Mouse (Mus musculus): ENCODE results near the gene Stox2. TPM values are rescaled to one million over a fixed set of nuclear protein-coding genes. Genes with fewer than 3 reads are reported as not detected.
A peak's percentile ranks its signal among the peaks of the same experiment; 100 is the strongest.

Stox2 gene
- polyA plus RNA-seq, 1 experiment from 2014 or later: 25.1 TPM

GRCm38 (mm10) chr8:47240871-47241270, 205.3 kb downstream of the Stox2 start:
- H3K4me1 ChIP-seq: peaks cover 91% of the 10 kb centered on the region
- peak overlapping the region; percentile 89 for H3K27ac ChIP-seq
- 48% methylated on average over 4 of the region's 4 CpGs for WGBS

GRCm38 (mm10) chr8:47240266-47240665, 205.9 kb downstream of the Stox2 start:
- Histone ChIP-seq H3K36me3 (replicated peaks) (no peaks in the 10 kb centered on the region), H3K4me1 (peaks cover 88% of the 10 kb centered on the region), H3K27ac (peak overlapping the region; percentile 89), H3K9me3 (no peaks in the 10 kb centered on the region), H3K27me3 (ENCODE audit: poor library complexity, severe bottlenecking) (no peaks in the 10 kb centered on the region), H3K4me3 (peak overlapping the region; percentile 41)
- 34% methylated on average over 7 of the region's 7 CpGs for WGBS
- no peak for DNase-seq (ENCODE audit: extremely low spot score, low spot score)

More at GRCm38 (mm10) chr8:47240871-47241270, 205.3 kb downstream of the Stox2 start:
- DNase-seq (ENCODE audit: extremely low spot score, low spot score): no peak
- H3K27me3 ChIP-seq (ENCODE audit: poor library complexity, severe bottlenecking): no peaks in the 10 kb centered on the region
- H3K4me3 ChIP-seq: peak overlapping the region; percentile 41
- no peaks in the 10 kb centered on the region for H3K36me3 ChIP-seq (replicated peaks)
- no peaks in the 10 kb centered on the region for H3K9me3 ChIP-seq

GRCm38 (mm10) chr8:47232081-47232480, 214.1 kb downstream of the Stox2 start:
- Histone ChIP-seq H3K36me3 (replicated peaks) (peaks cover 7% of the 10 kb centered on the region; the same call in 1 of the 2 replicates), H3K27me3 (ENCODE audit: poor library complexity, severe bottlenecking) (no peaks in the 10 kb centered on the region), H3K4me1 (peaks cover 38% of the 10 kb centered on the region), H3K27ac (0 out of 2 replicates have a peak overlapping the region, but pooled peaks have one; percentile 16), H3K9me3 (no peaks in the 10 kb centered on the region), H3K4me3 (no peak overlapping the region)
- WGBS: 46% methylated on average over 3 of the region's 3 CpGs
- no peak for DNase-seq (ENCODE audit: extremely low spot score, low spot score)

GRCm38 (mm10) chr8:47230057-47230456, 216.1 kb downstream of the Stox2 start:
- DNase-seq (ENCODE audit: extremely low spot score, low spot score): no peak
- Histone ChIP-seq H3K36me3 (replicated peaks) (peaks cover 14% of the 10 kb centered on the region), H3K27me3 (ENCODE audit: poor library complexity, severe bottlenecking) (no peaks in the 10 kb centered on the region), H3K9me3 (no peaks in the 10 kb centered on the region), H3K4me3 (no peak overlapping the region), H3K4me1 (peaks cover 30% of the 10 kb centered on the region), H3K27ac (no peak overlapping the region)
- 92% methylated on average over 5 of the region's 5 CpGs for WGBS

- Histone ChIP-seq H3K27ac (no peak overlapping the region), H3K4me1 (peaks cover 60% of the 10 kb centered on the region), H3K27me3 (ENCODE audit: poor library complexity, severe bottlenecking) (no peaks in the 10 kb centered on the region), H3K9me3 (no peaks in the 10 kb centered on the region), H3K36me3 (replicated peaks) (peaks cover 20% of the 10 kb centered on the region), H3K4me3 (no peak overlapping the region)
- no peak for DNase-seq (ENCODE audit: extremely low spot score, low spot score)
- WGBS: 80% methylated on average over 5 of the region's 5 CpGs
Observed at GRCm38 (mm10) chr8:47221851-47222250, 224.3 kb downstream of the Stox2 start.

GRCm38 (mm10) chr8:47221191-47221590, 225.0 kb downstream of the Stox2 start:
- H3K27ac ChIP-seq: no peak overlapping the region
- no peaks in the 10 kb centered on the region for H3K9me3 ChIP-seq
- H3K4me3 ChIP-seq: no peak overlapping the region
- no peak for DNase-seq (ENCODE audit: extremely low spot score, low spot score)
- peaks cover 64% of the 10 kb centered on the region for H3K4me1 ChIP-seq
- 89% methylated on average over 10 of the region's 10 CpGs for WGBS
- peaks cover 20% of the 10 kb centered on the region for H3K36me3 ChIP-seq (replicated peaks)
- H3K27me3 ChIP-seq (ENCODE audit: poor library complexity, severe bottlenecking): no peaks in the 10 kb centered on the region

GRCm38 (mm10) chr8:47220390-47220789, 225.8 kb downstream of the Stox2 start:
- WGBS: 62% methylated on average over 5 of the region's 5 CpGs
- Histone ChIP-seq H3K4me3 (no peak overlapping the region), H3K27me3 (ENCODE audit: poor library complexity, severe bottlenecking) (no peaks in the 10 kb centered on the region), H3K9me3 (no peaks in the 10 kb centered on the region), H3K27ac (no peak overlapping the region), H3K4me1 (peaks cover 60% of the 10 kb centered on the region), H3K36me3 (replicated peaks) (peaks cover 14% of the 10 kb centered on the region)
- no peak for DNase-seq (ENCODE audit: extremely low spot score, low spot score)

GRCm38 (mm10) chr8:47218536-47218935, 227.6 kb downstream of the Stox2 start:
- H3K27me3 ChIP-seq (ENCODE audit: poor library complexity, severe bottlenecking): no peaks in the 10 kb centered on the region
- no peak overlapping the region for H3K4me3 ChIP-seq
- H3K9me3 ChIP-seq: no peaks in the 10 kb centered on the region
- peaks cover 7% of the 10 kb centered on the region for H3K36me3 ChIP-seq (replicated peaks)
- H3K4me1 ChIP-seq: peaks cover 54% of the 10 kb centered on the region
- 40% methylated on average over 6 of the region's 6 CpGs for WGBS
- H3K27ac ChIP-seq: peak overlapping the region; percentile 65
- DNase-seq (ENCODE audit: extremely low spot score, low spot score): no peak

GRCm38 (mm10) chr8:47218021-47218420, 228.1 kb downstream of the Stox2 start:
- no peak for DNase-seq (ENCODE audit: extremely low spot score, low spot score)

GRCm38 (mm10) chr8:47212124-47212523, 234.0 kb downstream of the Stox2 start:
- Histone ChIP-seq H3K9me3 (no peaks in the 10 kb centered on the region), H3K27ac (no peak overlapping the region), H3K4me3 (no peak overlapping the region), H3K4me1 (peaks cover 20% of the 10 kb centered on the region), H3K27me3 (ENCODE audit: poor library complexity, severe bottlenecking) (no peaks in the 10 kb centered on the region), H3K36me3 (replicated peaks) (no peaks in the 10 kb centered on the region)
- no peak for DNase-seq (ENCODE audit: extremely low spot score, low spot score)
- WGBS: 95% methylated on average over 9 of the region's 9 CpGs

More at GRCm38 (mm10) chr8:47218021-47218420, 228.1 kb downstream of the Stox2 start:
- H3K27me3 ChIP-seq (ENCODE audit: poor library complexity, severe bottlenecking): no peaks in the 10 kb centered on the region
- 43% methylated on average over 8 of the region's 8 CpGs for WGBS
- no peak overlapping the region for H3K4me3 ChIP-seq
- peaks cover 54% of the 10 kb centered on the region for H3K4me1 ChIP-seq
- peak overlapping the region; percentile 65 for H3K27ac ChIP-seq
- H3K36me3 ChIP-seq (replicated peaks): peaks cover 7% of the 10 kb centered on the region
- H3K9me3 ChIP-seq: no peaks in the 10 kb centered on the region

- Histone ChIP-seq H3K4me1 (peaks cover 20% of the 10 kb centered on the region), H3K27me3 (ENCODE audit: poor library complexity, severe bottlenecking) (no peaks in the 10 kb centered on the region), H3K9me3 (no peaks in the 10 kb centered on the region), H3K27ac (no peak overlapping the region), H3K4me3 (no peak overlapping the region), H3K36me3 (replicated peaks) (0 out of 2 replicates have a peak, but pooled peaks cover 3% of the 10 kb centered on the region)
- 71% methylated on average over 9 of the region's 9 CpGs for WGBS
- no peak for DNase-seq (ENCODE audit: extremely low spot score, low spot score)
Observed at GRCm38 (mm10) chr8:47211226-47211625, 234.9 kb downstream of the Stox2 start.

GRCm38 (mm10) chr8:47208246-47208645, 237.9 kb downstream of the Stox2 start:
- H3K36me3 ChIP-seq (replicated peaks): peaks cover 16% of the 10 kb centered on the region
- H3K4me1 ChIP-seq: peaks cover 30% of the 10 kb centered on the region
- DNase-seq (ENCODE audit: extremely low spot score, low spot score): no peak
- no peak overlapping the region for H3K27ac ChIP-seq
- H3K27me3 ChIP-seq (ENCODE audit: poor library complexity, severe bottlenecking): no peaks in the 10 kb centered on the region
- H3K9me3 ChIP-seq: no peaks in the 10 kb centered on the region
- WGBS: 92% methylated on average over 4 of the region's 4 CpGs
- H3K4me3 ChIP-seq: no peak overlapping the region

GRCm38 (mm10) chr8:47206640-47207237, 239.4 kb downstream of the Stox2 start:
- Histone ChIP-seq H3K4me1 (peaks cover 27% of the 10 kb centered on the region), H3K4me3 (no peak overlapping the region), H3K36me3 (replicated peaks) (peaks cover 28% of the 10 kb centered on the region), H3K27ac (no peak overlapping the region), H3K9me3 (no peaks in the 10 kb centered on the region), H3K27me3 (ENCODE audit: poor library complexity, severe bottlenecking) (no peaks in the 10 kb centered on the region)
- 90% methylated on average over 8 of the region's 8 CpGs for WGBS
- DNase-seq (ENCODE audit: extremely low spot score, low spot score): no peak

All from forebrain, embryonic 10.5 days (tissue).